Mouse (Mus musculus) lung, embryonic 14.5 days (tissue): ENCODE results near the gene Rffl. TPM values are rescaled to one million over a fixed set of nuclear protein-coding genes. Genes with fewer than 3 reads are reported as not detected.
A peak's percentile ranks its signal among the peaks of the same experiment; 100 is the strongest.

Experiments
- ATAC-seq: fragments of 200-750 bp; cut with Nextera tagmentation; 2 replicates; pipeline ENCODE4 v1.8.0; 2017; ENCODE audit warnings: mild to moderate bottlenecking, moderate TSS enrichment, moderate library complexity; ENCODE audit not compliant: insufficient read depth
- DNase-seq: peaks from one replicate; pipeline ENCODE4 v3.0.0-alpha.2; 2015
- H3K27ac ChIP-seq: fragments of 300-500 bp; sonication (generic); 2 replicates; pipeline ENCODE4 v1.5.1; 2014; ENCODE audit warnings: low read depth, mild to moderate bottlenecking, moderate library complexity
- H3K27me3 ChIP-seq: fragments of 300-500 bp; sonication (generic); 2 replicates; pipeline ENCODE4 v1.6.1; 2014; ENCODE audit warnings: low read length, control low read depth; ENCODE audit not compliant: insufficient read depth
- H3K36me3 ChIP-seq: fragments of 300-500 bp; sonication (generic); 2 replicates; pipeline ENCODE4 v1.6.1; 2014; ENCODE audit warnings: control low read depth; ENCODE audit not compliant: insufficient read depth
- H3K4me1 ChIP-seq: fragments of 300-500 bp; sonication (generic); 2 replicates; pipeline ENCODE4 v1.6.1; 2014; ENCODE audit warnings: antibody characterized with exemption, control low read depth; ENCODE audit not compliant: insufficient read depth
- H3K4me2 ChIP-seq: fragments of 300-500 bp; sonication (generic); 2 replicates; pipeline ENCODE4 v1.6.1; 2014; ENCODE audit warnings: mild to moderate bottlenecking
- H3K4me3 ChIP-seq: fragments of 300-500 bp; sonication (generic); 2 replicates; pipeline ENCODE4 v1.5.1; 2014; ENCODE audit warnings: low read depth, low read length
- H3K9ac ChIP-seq: fragments of 300-500 bp; sonication (generic); 2 replicates; pipeline ENCODE4 v1.6.1; 2014
- H3K9me3 ChIP-seq: fragments of 300-500 bp; sonication (generic); 2 replicates; pipeline ENCODE4 v1.6.1; 2016; ENCODE audit warnings: low read depth, low read length, control low read depth
- CTCF ChIP-seq: IDR thresholded peaks from 2 replicates; pipeline ENCODE4 v1.5.1; 2016; ENCODE audit warnings: antibody characterized with exemption, low read depth
- WGBS: fragments of 180-500 bp; shearing (Covaris S2); extraction: QIAGEN DNeasy Blood & Tissue Kit; methylation state at CpG from one replicate; pipeline ENCODE4 v1.1.7; 2014; 5-methylcytosine and 5-hydroxymethylcytosine counted together
- polyA plus RNA-seq: library from polyadenylated mRNA; unstranded; fragments of >200 nt; fragmentation: Nextera tagmentation; extraction: Ambion mirVana; gene quantifications from 2 replicates; pipeline ENCODE4 v1.2.1, GENCODE M21; 2014

Gene Rffl
- polyA plus RNA-seq, 1 experiment from 2014 or later: 11.7 TPM

- no peak overlapping the region for H3K4me2 ChIP-seq
- 0 out of 2 replicates have a peak, but pooled peaks cover 3% of the 10 kb centered on the region for H3K36me3 ChIP-seq
- H3K4me1 ChIP-seq: no peaks in the 10 kb centered on the region
- H3K27me3 ChIP-seq: no peaks in the 10 kb centered on the region
- ATAC-seq (no peak), DNase-seq (no peak)
- H3K4me3 ChIP-seq: no peak overlapping the region
- 35% methylated on average over 5 of the region's 5 CpGs for WGBS
- H3K27ac ChIP-seq: no peak overlapping the region
- TF ChIP-seq CTCF: no peak
- H3K9ac ChIP-seq: no peak overlapping the region
- no peaks in the 10 kb centered on the region for H3K9me3 ChIP-seq
These were observed 3.9 kb upstream of the Rffl start for GRCm38 (mm10) chr11:82874924-82875323.

- Histone ChIP-seq H3K27ac (peak overlapping the region; percentile 75), H3K9ac (peak overlapping the region; percentile 65), H3K4me3 (peak overlapping the region; percentile 83), H3K4me1 (no peaks in the 10 kb centered on the region), H3K9me3 (no peaks in the 10 kb centered on the region), H3K36me3 (no peaks in the 10 kb centered on the region), H3K27me3 (no peaks in the 10 kb centered on the region), H3K4me2 (peak overlapping the region; percentile 67)
- ATAC-seq (peak; percentile 63), DNase-seq (peak; percentile 65)
- TF ChIP-seq CTCF: no peak
- 1% methylated on average over 36 of the region's 36 CpGs for WGBS
These were observed 608 bp downstream of the Rffl start for GRCm38 (mm10) chr11:82870173-82871030.

- Histone ChIP-seq H3K27me3 (no peaks in the 10 kb centered on the region), H3K4me1 (no peaks in the 10 kb centered on the region), H3K4me2 (peak overlapping the region; percentile 67), H3K9me3 (no peaks in the 10 kb centered on the region), H3K36me3 (no peaks in the 10 kb centered on the region), H3K4me3 (peak overlapping the region; percentile 83), H3K9ac (peak overlapping the region; percentile 65), H3K27ac (0 out of 2 replicates have a peak overlapping the region, but pooled peaks have one; percentile 75)
- WGBS: 59% methylated on average over 9 of the region's 9 CpGs
- DNase-seq: no peak
- ATAC-seq: no peak
- no peak for TF ChIP-seq CTCF
These were observed 1.4 kb downstream of the Rffl start for GRCm38 (mm10) chr11:82869506-82870172.

GRCm38 (mm10) chr11:82867956-82868355 is 3.1 kb downstream of the Rffl start:
- H3K4me1 ChIP-seq: no peaks in the 10 kb centered on the region
- H3K27ac ChIP-seq: no peak overlapping the region
- DNase-seq (no peak), ATAC-seq (no peak)
- no peaks in the 10 kb centered on the region for H3K27me3 ChIP-seq
- H3K9ac ChIP-seq: no peak overlapping the region
- no peaks in the 10 kb centered on the region for H3K36me3 ChIP-seq
- 72% methylated on average over 5 of the region's 5 CpGs for WGBS
- H3K9me3 ChIP-seq: no peaks in the 10 kb centered on the region
- H3K4me2 ChIP-seq: no peak overlapping the region
- no peak overlapping the region for H3K4me3 ChIP-seq
- TF ChIP-seq CTCF: no peak

- Histone ChIP-seq H3K9ac (no peak overlapping the region), H3K27ac (no peak overlapping the region), H3K4me2 (no peak overlapping the region), H3K36me3 (no peaks in the 10 kb centered on the region), H3K27me3 (no peaks in the 10 kb centered on the region), H3K4me3 (no peak overlapping the region), H3K9me3 (no peaks in the 10 kb centered on the region), H3K4me1 (no peaks in the 10 kb centered on the region)
- TF ChIP-seq CTCF: no peak
- DNase-seq: no peak
- 23% methylated on average over 7 of the region's 7 CpGs for WGBS
- ATAC-seq: no peak
These were observed 4.0 kb downstream of the Rffl start for GRCm38 (mm10) chr11:82866850-82867564.

- Histone ChIP-seq H3K9me3 (no peaks in the 10 kb centered on the region), H3K27me3 (no peaks in the 10 kb centered on the region), H3K36me3 (no peaks in the 10 kb centered on the region), H3K4me2 (no peak overlapping the region), H3K4me3 (no peak overlapping the region), H3K27ac (no peak overlapping the region), H3K4me1 (no peaks in the 10 kb centered on the region), H3K9ac (no peak overlapping the region)
- WGBS: 82% methylated on average over 10 of the region's 10 CpGs
- DNase-seq (no peak), ATAC-seq (no peak)
- TF ChIP-seq CTCF: no peak
These were observed 5.1 kb downstream of the Rffl start for GRCm38 (mm10) chr11:82865957-82866356.
